Mouse (Mus musculus): ENCODE data around the gene Cntnap1. TPM values are rescaled to one million over a fixed set of nuclear protein-coding genes. Genes with fewer than 3 reads are reported as not detected.

Cntnap1 gene
- polyA plus RNA-seq, 1 experiment, result 0.01 TPM

DNA sequence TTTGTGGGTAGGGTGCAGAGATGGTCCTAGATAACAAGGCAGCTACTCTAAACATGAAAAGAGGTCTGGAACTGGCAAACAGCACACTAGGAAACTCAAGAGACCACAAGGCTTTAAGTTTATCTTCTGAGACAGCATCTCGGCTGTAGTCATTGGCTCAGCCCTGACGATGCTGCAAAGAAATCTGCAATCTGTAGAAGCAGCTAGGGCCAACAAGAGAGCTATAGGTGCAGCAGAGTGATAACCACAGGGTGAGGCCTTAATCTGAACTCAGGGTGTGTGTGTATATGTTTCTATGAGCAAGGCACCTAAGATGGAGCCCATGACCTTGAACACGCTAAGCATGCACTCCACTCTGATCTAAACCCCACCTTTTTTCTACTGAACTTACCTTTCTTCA, 29.2 kb downstream of the Cntnap1 start:
- no peak for TF ChIP-seq GATA1 (IDR thresholded peaks at IDR 0.05; ENCODE audit: low read length)

DNA sequence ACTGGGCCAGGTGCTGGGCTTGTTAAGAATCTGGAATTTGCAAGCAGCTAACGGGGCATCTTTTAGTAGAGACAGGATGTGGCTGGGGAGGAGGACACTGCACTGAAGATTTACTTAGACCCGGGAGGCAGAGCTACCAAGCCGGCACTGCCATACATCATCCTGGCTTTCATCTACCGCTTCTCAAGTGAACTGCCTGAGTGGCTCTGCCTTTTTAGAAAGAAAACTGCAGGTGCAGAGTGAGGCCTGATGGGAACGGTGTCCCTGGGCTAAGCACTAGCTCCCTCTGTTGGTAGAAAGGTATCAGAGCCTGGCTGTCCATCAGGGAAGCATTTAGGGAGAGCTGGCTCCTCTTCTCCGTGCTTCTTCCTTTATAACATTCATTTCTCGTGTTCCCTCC, 30.7 kb downstream of the Cntnap1 start:
- no peak for TF ChIP-seq GATA1 (IDR thresholded peaks at IDR 0.05; ENCODE audit: low read length)

DNA sequence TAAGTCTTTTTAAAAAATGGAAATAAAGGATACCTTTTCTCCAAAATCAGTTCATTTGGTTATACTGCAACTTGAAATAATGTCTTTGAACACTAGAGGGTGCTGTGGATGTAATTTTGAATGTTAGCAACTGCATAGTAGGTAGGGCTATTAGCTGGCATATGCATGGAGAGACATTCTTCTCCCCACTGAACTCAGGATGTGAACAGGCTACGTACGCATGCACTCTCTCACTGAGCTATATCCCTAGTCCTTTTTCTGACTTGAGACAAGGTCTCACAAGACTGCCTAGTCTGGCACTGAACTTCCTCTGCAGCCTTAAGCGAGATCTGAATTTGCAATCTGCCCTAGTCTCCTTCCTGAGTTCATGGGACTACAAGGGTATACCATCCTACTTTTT, 41.6 kb downstream of the Cntnap1 start:
- no peak for TF ChIP-seq GATA1 (IDR thresholded peaks at IDR 0.05; ENCODE audit: low read length)

DNA sequence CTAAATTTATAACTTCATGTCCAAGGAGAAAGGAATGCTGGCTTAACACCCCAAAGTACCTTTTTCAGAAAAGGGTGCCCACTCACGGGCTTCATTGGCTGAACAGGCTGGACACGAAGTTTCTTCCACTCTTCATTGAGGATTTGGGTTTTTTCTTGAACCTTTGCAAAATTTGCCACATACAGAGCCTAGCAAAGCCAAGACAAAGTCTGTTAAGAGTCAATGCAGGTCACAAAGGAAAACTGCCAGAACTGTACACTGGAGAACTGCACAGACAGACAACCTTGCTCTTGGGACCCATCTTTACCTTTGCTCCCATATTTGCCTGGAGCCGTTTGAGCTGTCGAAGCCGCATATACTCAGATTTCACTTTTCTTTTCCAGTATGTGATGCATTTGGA, 46.6 kb downstream of the Cntnap1 start:
- no peak for TF ChIP-seq GATA1 (IDR thresholded peaks at IDR 0.05; ENCODE audit: low read length)

DNA sequence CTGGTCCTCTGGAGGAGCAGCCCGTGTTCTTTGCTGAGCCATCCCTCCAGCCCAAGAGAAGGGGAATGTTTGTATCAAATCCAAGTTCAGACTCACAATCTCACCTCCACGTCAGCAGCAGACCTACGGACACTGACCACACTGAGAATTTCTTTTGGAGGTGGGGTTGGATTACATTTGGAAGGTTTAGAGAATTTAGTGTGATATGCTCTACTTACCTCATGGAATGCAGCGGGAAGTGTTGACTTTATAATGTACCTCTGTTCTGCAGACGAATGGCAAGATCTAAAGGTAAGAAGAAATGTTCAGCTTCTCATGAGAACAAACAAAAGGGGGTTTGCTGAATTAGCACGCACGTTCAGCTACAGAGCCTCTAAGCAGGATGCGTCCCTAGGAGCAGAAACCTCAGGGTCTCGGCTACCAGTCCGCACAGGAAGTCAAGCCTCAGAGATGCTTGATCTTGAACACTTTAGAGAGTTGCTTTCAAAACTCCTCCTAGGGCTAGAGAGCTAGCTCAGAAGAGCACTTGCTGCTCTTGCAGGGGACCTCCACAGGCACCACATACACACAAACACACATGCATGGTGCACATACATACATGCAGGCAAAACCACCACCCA, 48.2 kb downstream of the Cntnap1 start:
- no peak for TF ChIP-seq GATA1 (IDR thresholded peaks at IDR 0.05; ENCODE audit: low read length)

DNA sequence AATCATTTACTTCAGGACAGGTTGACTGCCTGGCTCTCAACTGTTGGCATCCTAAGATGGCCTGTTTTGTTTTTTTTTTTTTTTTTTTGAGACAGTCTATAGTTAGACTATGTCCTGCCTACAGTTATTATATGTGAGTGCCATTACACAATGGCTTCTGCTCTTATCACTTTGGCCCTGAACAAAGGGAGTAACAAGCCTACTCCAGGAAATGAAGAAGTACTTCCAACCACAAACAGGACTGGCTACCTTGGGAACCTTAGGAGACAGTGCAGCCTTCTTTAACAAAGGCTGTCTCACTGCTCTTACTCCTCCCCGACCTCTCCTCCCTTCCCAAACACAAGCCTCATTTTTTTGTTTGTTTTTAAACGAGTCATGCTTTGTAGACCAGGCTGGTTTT, 50.5 kb downstream of the Cntnap1 start:
- TF ChIP-seq GATA1 (IDR thresholded peaks at IDR 0.05; ENCODE audit: low read length), result no peak

DNA sequence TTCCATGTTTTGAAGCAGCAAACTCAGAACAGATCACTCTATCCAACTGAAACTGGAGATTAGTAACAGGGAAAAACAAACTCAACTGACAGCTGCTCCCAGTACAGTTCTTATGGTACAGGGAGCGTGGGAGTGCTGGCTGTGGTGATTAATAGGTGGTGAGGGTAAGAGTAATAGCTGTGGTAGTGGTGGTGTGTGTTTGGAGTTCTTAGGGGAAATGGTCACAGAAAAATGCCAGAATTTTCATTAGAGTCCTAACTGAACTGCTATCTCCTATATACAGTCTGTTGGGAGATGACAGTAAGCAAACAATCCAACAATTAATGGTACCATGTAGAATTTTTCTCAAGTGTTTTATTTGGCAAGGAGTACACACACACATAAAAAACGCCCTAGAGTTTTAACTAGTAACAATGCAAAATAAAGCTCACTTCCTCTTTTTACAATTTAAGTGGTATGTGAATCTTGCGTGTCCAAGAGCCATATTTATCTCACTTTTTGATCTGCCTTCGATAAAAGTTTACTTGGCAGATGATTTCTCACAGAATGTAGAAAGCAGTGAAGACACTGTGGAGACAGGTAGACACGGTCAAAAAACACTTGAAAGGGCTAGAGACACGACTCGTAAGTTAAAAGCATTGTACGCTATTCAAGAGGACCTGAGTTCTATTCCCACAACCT, 51.1 kb downstream of the Cntnap1 start:
- no peak for TF ChIP-seq GATA1 (IDR thresholded peaks at IDR 0.05; ENCODE audit: low read length)

DNA sequence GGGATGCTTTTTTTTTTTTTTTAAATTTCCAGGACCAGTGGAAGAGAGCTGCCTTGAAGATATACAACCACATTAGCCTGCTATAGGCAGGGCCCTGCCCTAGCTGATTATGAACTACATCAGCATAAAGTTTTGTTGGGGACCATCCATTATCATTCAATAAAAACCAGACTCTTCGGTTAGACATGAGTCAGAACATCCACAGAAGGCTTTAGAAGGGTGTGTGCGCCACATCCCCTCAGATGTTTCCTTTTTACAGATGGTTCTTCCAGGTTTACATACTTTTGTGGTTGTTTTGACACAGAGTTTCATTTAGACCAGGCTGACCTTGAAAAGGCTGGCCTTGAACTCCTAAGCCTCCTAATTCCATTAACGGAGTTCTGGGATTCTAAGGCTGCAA, 54.0 kb downstream of the Cntnap1 start:
- no peak for TF ChIP-seq GATA1 (IDR thresholded peaks at IDR 0.05; ENCODE audit: low read length)

DNA sequence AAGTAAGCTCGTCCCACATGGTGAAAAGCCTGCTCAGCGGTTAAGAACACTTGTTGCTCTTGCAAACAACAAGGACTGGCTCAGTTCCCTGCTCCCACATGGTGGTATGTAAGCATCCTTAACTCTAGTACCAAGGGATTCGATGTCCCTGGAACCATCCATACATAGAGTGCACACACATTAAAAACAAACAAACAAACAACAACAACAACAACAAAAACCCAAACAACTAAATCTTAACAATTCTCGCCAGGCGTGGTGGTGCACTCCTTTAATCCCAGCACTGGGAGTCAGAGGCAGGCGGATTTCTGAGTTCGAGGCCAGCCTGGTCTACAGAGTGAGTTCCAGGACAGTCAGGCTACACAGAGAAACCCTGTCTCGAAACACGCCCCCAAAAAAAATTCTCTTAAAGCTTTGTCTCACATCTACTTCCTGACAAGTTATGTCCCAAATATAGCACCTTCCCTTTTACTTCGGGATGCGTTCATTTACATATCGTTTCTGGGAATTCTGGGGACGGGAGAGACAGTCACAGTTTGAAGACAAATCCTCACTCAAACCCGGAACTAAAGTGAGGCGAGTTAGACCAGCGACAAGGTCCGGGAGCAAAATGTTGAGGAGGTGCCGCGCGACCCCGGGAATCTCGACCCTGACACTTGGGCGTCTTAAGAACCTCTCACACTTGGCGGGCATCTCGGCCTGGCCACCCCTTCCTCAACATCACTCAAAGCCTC, 55.2 kb downstream of the Cntnap1 start:
- no peak for TF ChIP-seq GATA1 (IDR thresholded peaks at IDR 0.05; ENCODE audit: low read length)

DNA sequence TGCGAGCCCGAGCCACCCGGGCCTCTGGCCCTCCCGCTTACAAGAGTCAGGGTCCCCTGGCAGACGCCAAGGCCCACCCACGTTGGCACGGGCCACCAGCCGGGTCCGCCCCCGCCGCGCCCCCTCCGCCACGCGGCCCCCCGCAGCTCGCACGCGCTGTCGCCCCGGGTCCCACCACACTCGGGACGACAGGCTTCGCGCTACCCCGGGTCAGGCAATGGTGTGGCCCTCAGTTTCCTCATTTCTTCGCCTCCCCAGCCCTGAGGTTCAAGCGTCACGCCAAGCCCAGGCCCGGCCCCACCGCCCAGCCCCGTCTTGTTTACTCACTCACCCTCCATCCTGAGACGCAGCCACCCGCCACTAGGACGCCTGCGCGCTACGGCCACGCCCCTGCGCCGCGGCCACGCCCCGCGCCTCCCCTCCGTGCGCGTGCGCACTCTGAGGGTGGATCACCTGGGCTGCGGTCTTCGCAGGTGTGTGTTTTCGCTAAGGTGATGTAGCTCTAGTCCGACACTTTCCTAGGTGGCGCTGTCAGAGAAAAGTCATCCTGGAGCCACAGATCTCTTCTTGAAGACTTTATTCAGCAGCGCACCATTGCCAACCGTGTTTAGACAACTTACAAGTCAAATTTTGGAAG, 55.9 kb downstream of the Cntnap1 start, which contains the start of gene Ezh1:
TSS of gene Ezh1 (minus strand) at position 399 of the 637 bp plus-strand sequence.
- TF ChIP-seq GATA1 (IDR thresholded peaks at IDR 0.05; ENCODE audit: low read length), result no peak

DNA sequence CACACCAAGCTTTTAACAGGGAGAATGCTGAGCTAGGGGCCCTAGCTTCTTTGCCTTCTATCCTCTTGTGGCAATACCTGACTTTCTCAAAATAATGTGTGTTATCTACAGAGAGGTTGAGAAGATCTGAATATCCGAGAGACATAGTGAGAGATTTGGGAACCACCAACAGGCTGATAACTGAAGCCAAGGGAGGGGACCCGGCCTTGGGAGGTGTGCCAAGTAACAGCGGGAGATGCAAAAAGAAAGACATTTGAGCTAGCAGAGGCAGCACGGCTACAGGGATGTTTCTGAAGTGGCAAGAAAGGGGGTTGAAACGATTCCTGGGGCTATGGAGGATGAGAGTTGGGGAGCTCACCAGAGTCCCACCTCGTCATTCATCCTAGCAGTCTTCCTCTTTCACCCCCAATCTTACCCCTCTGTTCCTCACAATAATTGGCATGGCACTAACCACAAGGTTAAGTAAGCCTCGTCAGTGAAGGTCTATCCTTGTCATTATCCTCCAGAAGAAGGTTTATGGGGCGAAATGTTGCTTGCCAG, 59.1 kb downstream of the Cntnap1 start:
- TF ChIP-seq GATA1 (IDR thresholded peaks at IDR 0.05; ENCODE audit: low read length), result no peak

DNA sequence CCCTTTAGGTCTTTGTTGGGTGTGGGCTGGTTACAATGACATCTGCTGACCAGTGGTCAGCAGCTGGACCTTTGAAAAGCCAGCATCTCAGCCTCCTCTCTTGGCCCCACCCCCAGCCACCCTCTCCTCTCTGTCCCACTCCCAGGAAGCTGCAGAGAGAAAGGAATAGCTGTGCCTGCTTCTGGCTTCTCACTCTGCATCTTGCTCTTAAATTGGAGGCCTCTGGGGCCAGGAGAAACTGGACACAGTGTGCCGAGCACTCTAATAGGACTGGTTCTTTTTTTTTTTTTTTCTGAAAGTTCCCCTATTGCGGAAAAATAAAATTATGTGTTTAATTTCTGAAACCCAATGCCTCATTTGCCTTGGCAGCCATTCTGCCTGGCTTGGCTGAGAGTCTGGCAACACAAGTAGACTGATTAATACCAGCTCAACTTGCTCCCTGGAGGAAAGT, 59.8 kb downstream of the Cntnap1 start:
- TF ChIP-seq GATA1 (IDR thresholded peaks at IDR 0.05; ENCODE audit: low read length), result no peak

DNA sequence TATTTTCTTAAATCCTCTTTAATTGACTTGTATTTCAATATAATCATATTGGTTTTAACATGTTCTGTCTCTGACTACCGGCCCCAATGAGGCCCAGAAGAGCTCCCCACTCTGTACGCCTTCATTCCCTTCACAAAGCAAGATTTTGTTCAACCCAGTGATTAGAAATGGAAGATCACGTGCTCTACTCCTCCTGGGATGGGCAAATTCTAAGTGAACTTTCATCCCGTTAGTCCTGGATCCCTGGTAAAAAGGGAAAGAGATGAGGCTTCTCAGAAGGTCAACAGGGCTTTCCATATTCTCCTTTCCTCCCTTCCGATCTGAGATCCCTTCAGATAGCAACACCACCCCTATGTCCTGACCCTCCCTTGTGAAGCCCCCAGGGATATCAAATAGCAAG, 60.2 kb downstream of the Cntnap1 start:
- TF ChIP-seq GATA1 (IDR thresholded peaks at IDR 0.05; ENCODE audit: low read length), result no peak

DNA sequence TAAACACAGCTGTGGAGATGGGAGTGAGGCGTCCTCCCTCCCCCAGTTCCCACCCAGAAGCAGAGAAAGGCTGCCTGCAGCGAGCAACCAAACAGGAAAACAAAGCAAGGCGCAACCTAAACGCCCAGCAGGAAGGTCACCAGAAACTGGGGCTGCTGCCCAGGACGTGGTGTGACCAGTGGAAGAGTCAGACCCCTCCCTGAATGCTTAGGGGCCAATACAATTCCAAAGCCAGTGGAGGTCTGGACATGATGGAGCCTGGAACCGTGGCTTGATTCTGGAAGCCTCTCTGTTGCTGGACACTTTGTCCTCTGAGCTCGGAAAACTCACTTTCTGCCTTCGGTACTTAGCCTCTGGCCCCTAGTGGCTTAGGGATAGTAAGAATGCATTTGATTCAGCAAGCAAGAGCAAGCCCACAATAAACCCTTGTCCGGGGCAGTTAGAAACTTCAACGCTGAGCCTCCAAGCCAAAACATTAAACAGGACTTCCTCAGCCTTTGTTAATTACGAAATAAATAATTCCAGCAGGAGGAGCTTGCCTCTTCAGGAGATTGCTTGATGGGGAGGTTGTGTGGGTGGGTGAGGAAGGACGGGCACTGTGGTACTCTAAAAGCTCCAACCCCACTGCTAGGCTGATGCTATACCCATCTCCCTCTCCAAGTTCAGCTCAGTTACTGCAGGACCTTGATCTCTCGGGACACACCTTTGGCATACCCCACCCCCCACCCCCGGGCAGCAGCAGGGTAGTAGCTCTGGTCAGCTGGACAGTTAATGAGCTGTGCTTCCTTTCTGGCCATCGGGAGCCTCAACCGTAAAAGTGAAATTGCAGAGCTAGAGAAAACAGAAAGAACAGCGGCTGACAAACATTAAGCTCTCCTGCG, 60.9 kb downstream of the Cntnap1 start:
- TF ChIP-seq GATA1 (IDR thresholded peaks at IDR 0.05; ENCODE audit: low read length), result no peak

Data from G1E-ER4 (cell line).